Mouse (Mus musculus) lung, adult 2 months (tissue): ENCODE measurements around the gene Gnb1. TPM values are rescaled to one million over a fixed set of nuclear protein-coding genes. Genes with fewer than 3 reads are reported as not detected.
"Not testable (repeated sequence)": the region's sequence is repeated elsewhere in the genome, so short reads cannot be mapped to it uniquely, and the experiment has no call there.

ENCODE experiments used
- DNase-seq: peaks from one replicate; pipeline ENCODE4 v3.0.0; 2022
- H3K4me1 ChIP-seq: fragments of 200-500 bp; 2 replicates; pipeline ENCODE4 v1.6.1; 2011; ENCODE audit warnings: low read length; ENCODE audit not compliant: control insufficient read depth, insufficient read depth
- H3K4me3 ChIP-seq: fragments of 200-500 bp; replicated peaks from 2 replicates; pipeline ENCODE3; 2011; ENCODE audit warnings: low read depth, mild to moderate bottlenecking, control low read depth, low read length; ENCODE audit errors: extremely low read depth
- CTCF ChIP-seq: fragments of 200-500 bp; IDR thresholded peaks from 2 replicates; pipeline ENCODE4 v1.5.1; 2011; ENCODE audit warnings: mild to moderate bottlenecking, low read length, control low read depth; ENCODE audit not compliant: insufficient read depth
- POLR2A ChIP-seq: fragments of 200-500 bp; IDR thresholded peaks from 2 replicates; pipeline ENCODE4 v1.6.1; 2011; ENCODE audit warnings: low read depth, mild to moderate bottlenecking, control low read depth, low read length, borderline replicate concordance; ENCODE audit errors: extremely low read depth
- WGBS: fragments of 180-500 bp; shearing (Covaris S2); methylation state at CpG from one replicate; pipeline ENCODE4 v1.1.7; 2018; 5-methylcytosine and 5-hydroxymethylcytosine counted together
- polyA plus RNA-seq: library from polyadenylated mRNA; depleted of rRNA; stranded (reverse); fragments of >200 nt; gene quantifications from 2 replicates; pipeline ENCODE4 v1.2.3, GENCODE M21; 2012

The Gnb1 gene
- polyA plus RNA-seq, 1 experiment = 872 TPM

DNA sequence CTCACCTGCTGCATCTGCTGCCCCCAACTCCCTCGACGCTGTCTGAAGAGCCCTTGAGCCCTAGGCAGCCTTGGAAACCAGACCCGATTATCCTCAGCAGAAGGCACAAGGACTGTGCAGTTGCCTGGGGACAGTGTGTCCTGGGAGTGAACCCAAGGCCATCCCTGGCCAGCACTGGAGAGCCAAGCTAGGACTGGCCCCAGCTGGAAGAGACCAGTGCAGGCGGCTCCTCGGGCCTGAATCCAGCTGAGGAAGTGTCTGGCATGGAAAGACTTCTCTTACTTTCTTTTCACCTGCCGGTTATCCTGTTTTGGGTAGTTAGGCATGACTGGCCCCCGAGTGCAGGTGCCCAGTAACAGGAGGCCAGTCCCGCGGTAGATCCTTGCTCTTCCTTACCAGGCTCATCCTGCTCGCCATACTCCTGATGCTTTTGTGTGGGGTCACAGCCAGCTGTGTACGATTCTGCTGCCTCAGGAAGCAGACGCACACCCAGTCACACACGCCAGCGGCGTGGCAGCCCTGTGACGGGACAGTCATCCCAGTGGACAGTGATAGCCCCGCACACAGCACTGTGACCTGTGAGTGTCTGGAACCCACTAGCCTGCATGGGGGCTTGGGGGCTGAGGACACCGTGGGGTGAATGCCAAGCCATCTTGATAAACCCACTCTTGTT is 21.4 kb upstream of the Gnb1 start:
- 63% methylated on average over 18 of the region's 18 CpGs for WGBS
- DNase-seq = no peak
- TF ChIP-seq POLR2A = no peak
- TF ChIP-seq CTCF = no peak
- peak overlapping the region; percentile 2 for H3K4me3 ChIP-seq
- peaks cover 6% of the 10 kb centered on the region; the same call in 1 of the 2 replicates for H3K4me1 ChIP-seq

- no peak overlapping the region for H3K4me3 ChIP-seq
- peaks cover 6% of the 10 kb centered on the region; the same call in 1 of the 2 replicates for H3K4me1 ChIP-seq
- WGBS = 82% methylated on average over 16 of the region's 16 CpGs
- DNase-seq = no peak
- no peak for TF ChIP-seq POLR2A
- no peak for TF ChIP-seq CTCF
These were observed 20.8 kb upstream of the Gnb1 start for GRCm38 (mm10) chr4:155470263-155470953.

DNA sequence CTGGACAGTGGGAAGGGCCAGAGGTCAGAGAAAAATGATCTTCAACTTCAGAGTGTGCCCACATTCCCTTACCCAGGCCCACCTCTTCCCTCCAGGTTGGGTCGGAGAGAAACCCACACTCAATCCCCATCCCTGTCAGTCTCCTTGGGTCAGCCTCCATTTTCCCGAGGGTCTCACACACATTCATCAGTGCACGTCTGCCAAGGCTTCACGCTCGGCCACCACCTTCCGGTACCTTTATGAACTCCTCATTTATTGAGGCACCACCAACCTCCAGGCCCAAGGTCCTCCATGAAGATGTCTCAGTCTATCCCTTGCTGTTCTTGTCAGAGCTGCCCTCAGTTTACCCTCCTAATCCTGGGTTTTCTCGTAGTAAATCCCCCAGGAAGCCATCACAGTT is 20.2 kb upstream of the Gnb1 start:
- TF ChIP-seq CTCF (no peak), POLR2A (no peak)
- Histone ChIP-seq H3K4me1 (peaks cover 6% of the 10 kb centered on the region; the same call in 1 of the 2 replicates), H3K4me3 (no peak overlapping the region)
- 88% methylated on average over 7 of the region's 7 CpGs for WGBS
- DNase-seq = no peak

- peaks cover 6% of the 10 kb centered on the region; the same call in 1 of the 2 replicates for H3K4me1 ChIP-seq
- TF ChIP-seq CTCF (no peak), POLR2A (no peak)
- 84% methylated on average over 7 of the region's 7 CpGs for WGBS
- H3K4me3 ChIP-seq = no peak overlapping the region
- no peak for DNase-seq
These were observed 19.8 kb upstream of the Gnb1 start for GRCm38 (mm10) chr4:155471406-155471805.

GRCm38 (mm10) chr4:155472716-155473290 is 18.4 kb upstream of the Gnb1 start:
- Histone ChIP-seq H3K4me1 (peaks cover 6% of the 10 kb centered on the region; the same call in 1 of the 2 replicates), H3K4me3 (no peak overlapping the region)
- TF ChIP-seq CTCF (no peak), POLR2A (no peak)
- WGBS = 70% methylated on average over 3 of the region's 3 CpGs
- DNase-seq = no peak

GRCm38 (mm10) chr4:155473319-155473718 is 17.8 kb upstream of the Gnb1 start:
- H3K4me1 ChIP-seq = peaks cover 6% of the 10 kb centered on the region; the same call in 1 of the 2 replicates
- TF ChIP-seq POLR2A (no peak), CTCF (no peak)
- H3K4me3 ChIP-seq = no peak overlapping the region
- no peak for DNase-seq
- WGBS = 58% methylated on average over 5 of the region's 5 CpGs

DNA sequence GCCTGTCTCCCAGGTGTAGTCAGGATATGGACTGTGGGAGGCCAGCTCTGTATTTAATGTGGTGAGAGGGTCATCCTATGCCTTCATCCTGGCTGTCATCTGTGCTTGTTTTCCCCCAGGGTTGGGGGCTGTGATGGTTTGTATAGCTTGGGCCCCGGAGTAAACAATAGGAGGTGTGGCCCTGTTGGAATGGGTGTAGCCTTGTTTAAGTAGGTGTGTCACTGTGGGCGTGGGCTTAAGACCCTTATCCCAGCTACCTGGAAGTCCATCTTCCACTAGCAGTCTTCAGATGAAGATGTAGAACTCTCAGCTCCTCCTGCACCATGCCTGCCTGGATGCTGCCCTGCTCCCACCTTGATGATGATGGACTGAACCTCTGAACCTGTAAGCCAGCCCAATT is 17.4 kb upstream of the Gnb1 start:
- 44% methylated on average over 2 of the region's 2 CpGs for WGBS

DNA sequence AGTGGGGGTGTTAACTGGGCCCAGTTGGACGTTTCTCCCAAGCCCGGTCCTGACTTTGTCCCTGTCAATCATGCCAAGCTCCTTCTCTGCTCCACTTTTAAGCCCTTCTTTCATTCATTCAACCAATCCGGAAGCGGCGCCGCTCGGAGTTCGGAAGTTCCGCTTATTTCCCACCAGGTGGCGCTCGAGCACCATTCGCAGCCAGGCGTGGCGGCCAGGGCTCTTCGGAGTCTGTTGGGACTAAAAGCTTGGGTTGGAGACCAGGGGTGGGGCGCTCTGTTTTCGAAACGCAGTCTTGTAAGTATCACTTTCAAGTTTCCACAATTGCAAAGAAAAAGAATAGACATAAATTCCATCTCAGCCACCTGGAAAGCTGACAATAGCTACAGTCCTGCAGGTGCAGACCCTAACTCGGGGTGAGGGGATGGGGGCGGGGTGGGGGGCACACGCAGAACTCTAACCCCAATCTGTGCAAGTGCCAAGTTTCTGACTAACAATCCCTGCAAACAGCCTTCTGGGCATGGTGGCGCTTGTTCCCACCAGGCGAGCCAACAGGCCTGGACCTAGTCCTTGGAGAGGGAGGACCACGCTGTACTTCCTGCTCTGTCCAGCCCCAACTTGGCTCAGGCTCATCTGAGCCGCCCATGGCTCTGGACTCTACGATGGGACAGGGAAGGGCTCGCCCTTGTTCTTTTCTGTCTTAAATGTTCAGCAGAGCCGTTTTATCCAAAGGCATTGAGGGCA is 9.6 kb upstream of the Gnb1 start:
- 7% methylated on average over 28 of the region's 28 CpGs for WGBS
- peak; percentile 82 for DNase-seq
- peak overlapping the region; percentile 20 for H3K4me3 ChIP-seq
- H3K4me1 ChIP-seq = peaks cover 12% of the 10 kb centered on the region
- TF ChIP-seq CTCF (peak; percentile 75), POLR2A (peak; percentile 85; the same call in 1 of the 2 replicates)

More for the DNA sequence above, 17.4 kb upstream of the Gnb1 start:
- not testable (repeated sequence) for H3K4me1 ChIP-seq, H3K4me3 ChIP-seq, DNase-seq

DNA sequence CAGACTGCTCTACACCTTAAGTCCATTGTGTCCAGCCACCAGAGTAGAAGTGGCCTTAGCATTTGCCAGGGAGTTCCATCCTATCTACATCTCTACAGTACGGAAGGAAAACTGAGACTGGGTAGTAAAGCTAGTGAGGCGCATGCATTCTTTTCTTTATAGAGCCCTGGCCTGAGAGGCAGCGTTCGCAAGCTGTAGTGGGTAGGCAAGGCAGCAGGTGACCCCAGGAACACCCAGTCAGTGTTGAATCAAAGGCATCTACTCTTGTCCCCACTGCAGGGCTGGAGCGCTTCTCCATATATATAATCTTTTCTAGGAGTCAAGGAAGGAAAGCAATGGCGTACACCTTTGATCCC is 9.1 kb upstream of the Gnb1 start:
- no peak for DNase-seq
- TF ChIP-seq CTCF (no peak), POLR2A (no peak)
- WGBS = 74% methylated on average over 6 of the region's 6 CpGs
- no peak overlapping the region for H3K4me3 ChIP-seq
- peaks cover 12% of the 10 kb centered on the region for H3K4me1 ChIP-seq
